Mouse (Mus musculus): ENCODE results near the gene Nlrc5.

- TF ChIP-seq CTCF (IDR thresholded peaks at IDR 0.05; ENCODE audit: control insufficient read depth, insufficient read depth, insufficient read length) (no peak), USF1 (IDR thresholded peaks at IDR 0.05; ENCODE audit: low read depth) (no peak), MYOG (IDR thresholded peaks at IDR 0.05; ENCODE audit: control insufficient read depth, extremely low read depth, insufficient read length) (no peak)
Measured at GRCm38 (mm10) chr8:94532000-94532399, 97.8 kb downstream of the Nlrc5 start.
